Mouse (Mus musculus) erythroblast, embryonic 14.5 days (primary cell): ENCODE measurements around the gene Ackr3. TPM values are rescaled to one million over a fixed set of nuclear protein-coding genes. Genes with fewer than 3 reads are reported as not detected.

ENCODE experiments used
- H3K27me3 ChIP-seq: 2 replicates; pipeline ENCODE4 v1.6.1; 2012; ENCODE audit warnings: inconsistent platforms; ENCODE audit not compliant: control insufficient read depth
- H3K36me3 ChIP-seq: 2 replicates; pipeline ENCODE4 v1.6.1; 2012; ENCODE audit warnings: mild to moderate bottlenecking, inconsistent platforms; ENCODE audit not compliant: control insufficient read depth
- H3K4me1 ChIP-seq: 2 replicates; pipeline ENCODE4 v1.6.1; 2012; ENCODE audit warnings: inconsistent platforms; ENCODE audit not compliant: control insufficient read depth
- H3K4me3 ChIP-seq: replicated peaks from 2 replicates; pipeline ENCODE3; 2012; ENCODE audit warnings: moderate library complexity, mild to moderate bottlenecking, inconsistent platforms
- H3K9me3 ChIP-seq: 2 replicates; pipeline ENCODE4 v1.6.1; 2012; ENCODE audit warnings: low read length, inconsistent platforms, mixed read lengths; ENCODE audit not compliant: control insufficient read depth
- GATA1 ChIP-seq: IDR thresholded peaks from 2 replicates; pipeline ENCODE4 v1.6.1; 2012; ENCODE audit warnings: low read length, inconsistent platforms, mixed read lengths
- TAL1 ChIP-seq: IDR thresholded peaks from 3 replicates; pipeline ENCODE4 v1.6.1; 2012; ENCODE audit warnings: low read length, inconsistent platforms, mixed read lengths
- polyA plus RNA-seq: library from polyadenylated mRNA; stranded (reverse); fragments of >175 nt; gene quantifications from 2 replicates; pipeline ENCODE4 v1.2.3, GENCODE M21; 2012

Gene Ackr3
- polyA plus RNA-seq: not detected in 2 replicates

GRCm38 (mm10) chr1:90203783-90204690, at the start of gene Ackr3:
Gene Ackr3 (plus strand): TSS chr1:90203980.
- Histone ChIP-seq H3K4me1 (no peaks in the 10 kb centered on the region), H3K27me3 (peaks cover 76% of the 10 kb centered on the region), H3K36me3 (no peaks in the 10 kb centered on the region), H3K4me3 (peak within 1 kb of the TSS; percentile 3), H3K9me3 (no peaks in the 10 kb centered on the region)
- TF ChIP-seq TAL1 (no peak), GATA1 (no peak)

DNA sequence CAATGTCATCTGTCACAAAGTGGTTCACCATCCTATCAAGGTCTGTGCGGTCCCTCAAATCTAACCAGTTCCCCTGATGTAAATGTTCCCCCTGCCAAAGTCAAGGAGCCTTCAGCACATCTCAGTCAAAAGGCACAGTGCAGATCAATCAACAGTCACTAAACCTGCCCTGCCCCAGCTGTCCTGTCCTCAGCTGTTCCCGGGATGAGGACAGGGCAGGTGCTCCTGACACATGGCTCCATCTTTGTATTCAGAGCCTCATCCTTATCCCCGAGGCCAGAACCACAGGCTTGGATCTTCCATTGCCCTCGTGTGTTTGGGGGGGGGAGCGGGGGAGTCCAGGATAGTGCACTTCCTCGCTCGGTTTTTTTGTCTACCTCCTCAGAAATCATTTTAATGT, 47.2 kb upstream of the Ackr3 start:
- H3K4me1 ChIP-seq: no peaks in the 10 kb centered on the region
- no peak overlapping the region for H3K4me3 ChIP-seq
- no peak for TF ChIP-seq TAL1
- TF ChIP-seq GATA1: no peak
- H3K36me3 ChIP-seq: no peaks in the 10 kb centered on the region
- H3K27me3 ChIP-seq: peaks cover 12% of the 10 kb centered on the region
- H3K9me3 ChIP-seq: no peaks in the 10 kb centered on the region

GRCm38 (mm10) chr1:90159927-90160326, 43.9 kb upstream of the Ackr3 start:
- Histone ChIP-seq H3K27me3 (no peaks in the 10 kb centered on the region), H3K4me3 (no peak overlapping the region), H3K36me3 (no peaks in the 10 kb centered on the region), H3K9me3 (no peaks in the 10 kb centered on the region), H3K4me1 (no peaks in the 10 kb centered on the region)
- TF ChIP-seq GATA1 (no peak), TAL1 (no peak)

DNA sequence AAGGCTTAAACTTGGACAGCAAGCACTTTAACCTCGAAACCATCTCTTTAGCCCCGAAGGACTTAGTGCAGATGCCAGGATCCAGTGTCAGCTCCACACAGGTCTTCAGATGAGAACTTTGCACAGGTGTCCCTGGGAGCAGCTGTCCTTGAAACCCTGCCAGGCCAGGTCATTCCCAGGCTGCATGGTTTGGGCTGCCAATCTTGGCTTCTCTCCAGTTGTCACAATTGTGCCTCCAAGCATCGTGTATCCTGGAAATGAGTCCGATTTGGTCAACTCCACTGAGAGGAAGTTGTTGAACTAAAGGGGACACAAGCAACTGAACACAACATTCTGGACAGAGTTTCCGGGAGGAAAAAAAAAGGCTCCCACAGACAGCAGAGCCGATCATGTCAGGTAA, 42.2 kb upstream of the Ackr3 start:
- no peak for TF ChIP-seq GATA1
- TF ChIP-seq TAL1: no peak
- Histone ChIP-seq H3K4me1 (no peaks in the 10 kb centered on the region), H3K27me3 (no peaks in the 10 kb centered on the region), H3K36me3 (no peaks in the 10 kb centered on the region), H3K9me3 (no peaks in the 10 kb centered on the region), H3K4me3 (no peak overlapping the region)

- H3K27me3 ChIP-seq: no peaks in the 10 kb centered on the region
- H3K4me3 ChIP-seq: no peak overlapping the region
- TF ChIP-seq TAL1 (no peak), GATA1 (no peak)
- H3K4me1 ChIP-seq: no peaks in the 10 kb centered on the region
- H3K9me3 ChIP-seq: no peaks in the 10 kb centered on the region
- H3K36me3 ChIP-seq: no peaks in the 10 kb centered on the region
Observed at GRCm38 (mm10) chr1:90162379-90162857, 41.4 kb upstream of the Ackr3 start.

DNA sequence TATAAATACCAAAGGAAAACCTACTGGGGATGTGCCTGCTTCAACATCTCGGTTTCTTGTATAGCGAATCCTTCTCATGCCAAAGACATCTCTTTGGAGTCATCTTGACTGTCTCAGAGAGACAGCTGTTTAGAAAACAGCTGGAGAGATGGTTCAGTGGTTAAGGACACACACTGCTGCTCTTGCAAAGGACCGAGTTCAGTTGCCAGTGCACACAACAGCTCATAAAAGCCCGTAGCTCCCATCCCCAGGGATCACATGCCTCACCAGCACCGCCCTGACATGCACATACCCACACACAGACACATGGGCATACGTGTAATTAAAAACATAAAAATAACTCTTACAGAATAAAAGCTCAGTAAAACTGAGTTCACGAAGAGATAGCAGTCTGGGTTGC, 40.6 kb upstream of the Ackr3 start:
- H3K36me3 ChIP-seq: no peaks in the 10 kb centered on the region
- H3K27me3 ChIP-seq: no peaks in the 10 kb centered on the region
- no peak overlapping the region for H3K4me3 ChIP-seq
- TF ChIP-seq TAL1: no peak
- no peak for TF ChIP-seq GATA1
- no peaks in the 10 kb centered on the region for H3K4me1 ChIP-seq
- no peaks in the 10 kb centered on the region for H3K9me3 ChIP-seq

DNA sequence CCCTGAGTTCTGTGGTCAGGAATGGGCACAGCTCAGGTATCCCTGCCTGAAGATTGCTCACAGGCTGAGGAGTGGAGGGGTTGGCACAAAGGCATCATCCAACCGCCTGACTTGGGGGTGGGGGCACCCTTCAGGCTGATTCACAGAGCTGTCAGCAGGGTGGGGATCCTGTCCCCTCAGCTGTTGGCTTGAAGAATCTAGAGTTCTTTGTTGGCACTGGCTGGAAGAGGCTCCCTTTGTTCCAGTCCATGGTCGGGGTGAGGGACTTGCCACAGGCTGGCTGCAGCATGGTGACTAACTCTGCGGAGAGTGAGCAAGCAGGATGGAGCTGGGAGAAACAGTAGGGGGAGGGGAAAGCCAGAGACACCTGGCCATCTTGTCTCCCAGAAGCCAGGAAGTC, 39.5 kb upstream of the Ackr3 start:
- H3K9me3 ChIP-seq: no peaks in the 10 kb centered on the region
- no peak overlapping the region for H3K4me3 ChIP-seq
- TF ChIP-seq TAL1 (no peak), GATA1 (no peak)

GRCm38 (mm10) chr1:90174338-90174737, 29.4 kb upstream of the Ackr3 start:
- TF ChIP-seq TAL1 (no peak), GATA1 (no peak)
- Histone ChIP-seq H3K9me3 (no peaks in the 10 kb centered on the region; the same call in 1 of the 2 replicates), H3K4me1 (no peaks in the 10 kb centered on the region), H3K4me3 (no peak overlapping the region), H3K27me3 (no peaks in the 10 kb centered on the region), H3K36me3 (no peaks in the 10 kb centered on the region)

More for the DNA sequence above, 39.5 kb upstream of the Ackr3 start:
- H3K4me1 ChIP-seq: no peaks in the 10 kb centered on the region
- H3K27me3 ChIP-seq: no peaks in the 10 kb centered on the region
- H3K36me3 ChIP-seq: no peaks in the 10 kb centered on the region

GRCm38 (mm10) chr1:90176223-90176622, 27.6 kb upstream of the Ackr3 start:
- no peaks in the 10 kb centered on the region for H3K4me1 ChIP-seq
- no peaks in the 10 kb centered on the region; the same call in 1 of the 2 replicates for H3K9me3 ChIP-seq
- no peaks in the 10 kb centered on the region for H3K27me3 ChIP-seq
- no peak overlapping the region for H3K4me3 ChIP-seq
- H3K36me3 ChIP-seq: no peaks in the 10 kb centered on the region
- TF ChIP-seq GATA1 (no peak), TAL1 (no peak)

GRCm38 (mm10) chr1:90177565-90177964, 26.2 kb upstream of the Ackr3 start:
- Histone ChIP-seq H3K4me1 (no peaks in the 10 kb centered on the region), H3K27me3 (no peaks in the 10 kb centered on the region; the same call in 1 of the 2 replicates), H3K4me3 (no peak overlapping the region), H3K9me3 (no peaks in the 10 kb centered on the region; the same call in 1 of the 2 replicates), H3K36me3 (no peaks in the 10 kb centered on the region)
- no peak for TF ChIP-seq TAL1
- TF ChIP-seq GATA1: no peak
